Mouse (Mus musculus) cerebellum, adult 18-20 months (tissue): ENCODE results near the gene Ins2.

Source experiments
- DNase-seq, 2 experiments: peaks; one replicate each; pipeline ENCODE4 v3.0.0; 2021

The Ins2 gene

DNA sequence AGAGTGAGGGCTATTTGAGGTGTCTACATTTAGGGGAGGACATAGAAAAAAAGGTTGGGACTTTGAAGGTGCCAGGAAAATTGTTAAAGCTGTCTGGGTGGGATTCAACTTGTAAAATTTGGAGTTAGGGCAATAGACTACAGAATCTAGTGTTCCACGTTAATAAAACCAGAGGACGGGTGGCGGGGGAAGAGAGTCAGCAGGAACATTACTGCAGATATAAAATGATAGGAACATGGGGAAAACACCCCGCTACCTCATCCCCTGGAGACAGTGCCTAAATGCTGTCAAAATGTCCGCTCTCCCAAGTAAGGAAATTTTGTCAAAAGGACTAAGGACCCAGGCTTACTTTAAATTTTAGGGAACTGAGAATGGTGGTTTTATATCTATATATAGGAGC is 80.0 kb downstream of the Ins2 start:
- DNase-seq: no peak

- DNase-seq: no peak
These were observed 81.4 kb downstream of the Ins2 start for GRCm38 (mm10) chr7:142661811-142662210.

DNA sequence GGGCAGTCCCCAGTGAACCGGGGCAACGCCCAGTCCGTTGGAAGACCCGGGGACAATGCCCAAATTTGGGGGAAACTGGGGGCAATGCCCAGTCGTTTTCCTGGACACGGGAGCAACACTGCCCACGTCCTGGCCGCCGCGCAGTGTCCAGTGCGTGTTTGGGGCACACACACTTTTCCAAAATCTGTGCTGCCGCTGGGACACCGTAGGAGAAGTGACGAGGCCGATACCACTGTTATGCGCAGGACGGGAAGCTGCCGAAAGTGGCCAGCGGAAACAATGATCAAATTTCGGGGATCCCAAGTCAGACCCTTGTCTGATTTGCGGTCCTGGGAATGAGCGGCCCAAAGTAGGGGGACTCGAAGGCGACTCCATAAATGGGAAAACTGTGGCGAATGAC is 82.1 kb downstream of the Ins2 start:
- DNase-seq: no peak

DNA sequence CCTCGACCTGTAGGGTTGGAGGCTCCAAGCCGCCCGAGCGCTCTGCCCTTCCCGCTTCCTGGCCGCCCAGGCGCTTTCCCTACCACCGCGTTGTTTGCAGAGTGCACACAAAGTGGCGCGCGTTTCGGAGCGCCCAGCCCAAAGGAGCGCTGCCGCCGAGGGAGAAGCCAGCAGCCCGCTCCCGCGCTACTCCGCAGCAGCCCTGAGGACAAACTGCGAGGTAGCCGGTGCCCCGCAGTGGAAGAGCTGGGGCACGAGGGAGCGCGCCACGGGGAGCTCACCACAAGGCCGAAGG is 82.6 kb downstream of the Ins2 start:
- DNase-seq: no peak

DNA sequence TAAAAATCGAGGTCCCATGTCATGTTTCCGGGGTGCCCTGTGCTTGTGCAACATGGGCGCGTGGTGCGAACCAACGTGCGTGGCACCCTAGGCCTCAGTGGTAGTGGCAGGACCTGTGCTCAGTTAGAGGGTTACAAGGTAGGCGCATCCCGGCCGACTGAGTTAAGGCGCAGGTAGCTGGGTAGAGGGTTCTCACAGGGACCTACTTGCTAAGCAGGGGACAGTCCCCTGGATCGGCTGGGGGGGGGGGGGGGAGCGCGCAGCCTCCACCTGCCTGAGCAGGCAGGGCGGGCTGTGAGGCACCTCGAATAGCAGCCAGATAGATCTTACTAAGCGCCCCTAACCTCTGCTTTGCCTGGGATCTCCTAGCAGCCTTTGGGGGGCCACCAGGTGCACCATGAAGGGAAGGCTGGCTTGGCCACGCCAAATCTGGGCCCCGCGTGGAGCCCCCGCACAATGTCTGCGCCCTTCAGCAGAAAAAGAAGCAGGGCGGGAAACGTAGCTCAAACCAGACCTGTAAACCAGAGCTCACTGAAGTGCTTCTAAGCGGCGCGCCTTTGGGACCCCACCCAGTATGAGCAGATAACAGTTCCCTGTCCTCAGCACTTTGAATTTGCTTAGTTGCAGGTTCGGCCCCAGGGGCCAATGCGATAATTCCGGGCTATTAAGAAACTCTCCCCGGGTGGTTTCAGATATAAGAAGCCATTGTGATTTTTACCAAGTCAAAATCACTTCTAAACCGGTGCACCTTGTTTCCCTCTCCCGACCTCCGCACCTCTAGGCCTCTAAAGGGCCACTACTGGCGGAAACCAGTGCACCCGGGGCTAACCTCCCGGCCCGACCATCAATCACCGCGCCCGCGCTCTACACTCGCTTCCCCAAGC is 83.2 kb downstream of the Ins2 start:
- DNase-seq: no peak

DNA sequence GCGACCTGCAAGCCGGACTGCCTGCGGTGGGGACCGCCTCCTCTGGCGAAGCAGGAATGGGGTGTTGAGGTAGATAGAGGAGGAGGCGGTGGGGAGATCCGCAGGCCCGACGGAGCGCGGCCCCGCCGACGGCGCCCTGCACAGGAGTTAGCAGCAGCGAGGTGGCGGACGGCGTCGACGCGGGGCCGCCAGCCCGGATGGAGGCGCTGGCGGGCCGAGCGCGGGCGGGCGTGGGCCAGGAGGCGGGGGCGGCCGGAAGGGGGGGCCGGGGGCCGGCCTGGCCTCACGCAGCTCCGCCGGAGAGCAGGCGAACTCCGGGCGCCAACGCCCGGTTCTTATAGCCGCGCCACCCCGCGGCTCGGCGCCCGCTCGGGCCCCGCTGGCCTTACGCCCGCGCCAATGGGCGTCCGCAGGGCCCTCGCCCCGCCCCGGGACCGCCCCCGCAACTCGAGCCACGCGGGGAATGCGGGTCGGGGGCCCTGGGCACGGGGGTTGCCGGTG is 84.0 kb downstream of the Ins2 start:
- DNase-seq: no peak

DNA sequence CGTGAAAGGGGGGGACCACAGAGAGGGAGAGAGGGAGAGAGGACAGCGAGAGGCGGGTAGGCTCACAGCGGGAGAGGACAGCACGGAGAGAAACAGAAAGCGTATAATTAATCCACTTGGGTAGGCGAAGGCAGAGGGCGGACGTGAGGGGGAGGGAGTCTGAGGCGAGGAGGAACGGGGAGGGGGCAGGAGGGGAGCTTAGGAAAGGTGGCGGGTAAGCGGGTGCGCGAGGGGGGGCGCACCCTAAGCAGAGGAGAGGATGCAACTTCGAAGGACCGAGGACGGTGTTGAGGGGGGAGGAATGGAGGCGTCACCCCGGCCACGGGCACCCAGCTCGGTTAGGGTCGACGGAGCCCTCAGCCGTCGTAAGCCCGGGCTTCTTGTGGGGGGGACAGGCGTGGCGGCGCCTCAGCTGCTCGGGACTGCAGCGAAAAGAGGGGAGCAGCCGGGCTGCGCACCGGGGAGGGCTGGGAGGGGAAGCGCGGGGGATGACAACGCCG is 84.5 kb downstream of the Ins2 start:
- DNase-seq: no peak

- no peak for DNase-seq
These were observed 85.2 kb downstream of the Ins2 start for GRCm38 (mm10) chr7:142657821-142658614.

- no peak for DNase-seq
These were observed 85.8 kb downstream of the Ins2 start for GRCm38 (mm10) chr7:142657341-142657791.

- DNase-seq: no peak
These were observed 87.1 kb downstream of the Ins2 start for GRCm38 (mm10) chr7:142656055-142656454.

GRCm38 (mm10) chr7:142655633-142656032 is 87.5 kb downstream of the Ins2 start:
- no peak for DNase-seq

GRCm38 (mm10) chr7:142653726-142654125 is 89.5 kb downstream of the Ins2 start:
- DNase-seq: no peak

DNA sequence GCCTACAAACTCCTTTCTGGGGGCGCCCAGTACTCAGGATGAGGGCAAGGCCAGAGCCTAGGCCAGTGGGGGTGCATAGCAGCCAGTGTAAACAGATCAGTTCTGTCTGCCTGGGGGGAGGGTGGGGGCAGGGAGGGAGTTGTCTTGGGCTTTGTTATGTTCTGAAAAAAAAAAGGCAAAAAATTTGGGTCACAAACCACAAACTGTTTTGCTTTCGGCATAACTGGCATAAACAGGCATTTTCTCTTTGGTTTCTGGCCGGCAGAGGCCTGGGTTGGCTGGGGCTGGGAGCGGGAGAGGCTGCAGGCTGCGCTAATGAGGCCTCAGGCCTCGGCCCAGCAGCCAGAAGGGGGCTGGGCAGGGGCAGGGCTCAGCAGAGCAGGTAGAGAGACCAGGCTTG is 96.5 kb downstream of the Ins2 start:
- no peak for DNase-seq

GRCm38 (mm10) chr7:142645045-142645444 is 98.1 kb downstream of the Ins2 start:
- no peak for DNase-seq

- peak; percentile 22 to 36 for DNase-seq
These were observed 107.0 kb downstream of the Ins2 start for GRCm38 (mm10) chr7:142636178-142636577.

- peak; percentile 74 to 82 for DNase-seq
These were observed 112.5 kb downstream of the Ins2 start for GRCm38 (mm10) chr7:142630691-142631090.

- DNase-seq: no peak
These were observed 113.4 kb downstream of the Ins2 start for GRCm38 (mm10) chr7:142629806-142630205.
